Mouse (Mus musculus): ENCODE results near the gene Tfap2d. TPM values are rescaled to one million over a fixed set of nuclear protein-coding genes. Genes with fewer than 3 reads are reported as not detected.

Tfap2d gene
- total RNA-seq, 2 experiments from 2014 or later: not detected

DNA sequence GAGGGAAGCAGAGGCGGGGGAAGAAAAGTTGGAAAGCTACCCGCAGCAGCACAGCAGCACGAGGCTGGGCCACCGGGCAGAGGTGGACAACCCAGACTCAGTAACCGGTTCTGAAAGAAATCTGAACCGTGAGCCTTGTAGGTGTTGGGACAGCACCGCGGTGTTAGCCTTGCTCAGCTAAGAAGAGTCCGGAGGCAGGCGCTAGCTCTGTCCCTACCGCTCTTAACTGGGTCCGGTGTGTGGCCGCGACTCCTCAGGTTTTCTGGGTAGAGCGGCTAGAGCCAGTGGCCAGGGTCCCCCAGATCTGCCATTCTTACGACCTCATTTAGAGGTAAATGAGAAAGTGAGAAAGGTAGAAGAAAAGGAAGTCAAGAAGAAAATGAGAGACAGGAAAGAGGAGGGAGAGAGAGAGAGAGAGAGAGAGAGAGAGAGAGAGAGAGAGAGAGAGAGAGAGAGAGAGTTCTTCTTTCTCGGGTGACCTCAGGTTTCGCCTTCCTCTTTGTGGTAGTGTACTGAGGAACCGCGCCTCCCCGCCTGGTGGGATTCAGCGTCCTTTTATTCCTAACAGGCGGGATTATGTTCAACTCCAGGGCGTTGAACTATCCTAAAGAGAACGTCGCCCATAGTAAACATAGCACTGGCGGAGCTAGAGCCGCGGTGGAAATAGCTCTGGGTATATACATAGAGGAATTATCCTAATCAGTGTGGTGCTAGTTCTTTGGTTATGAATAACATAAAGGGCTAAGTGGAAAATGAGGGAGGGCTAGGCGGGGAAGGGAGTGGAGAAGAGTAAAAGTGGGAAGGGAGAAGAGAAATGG, 107.6 kb downstream of the Tfap2d start:
- DNase-seq: no peak

DNA sequence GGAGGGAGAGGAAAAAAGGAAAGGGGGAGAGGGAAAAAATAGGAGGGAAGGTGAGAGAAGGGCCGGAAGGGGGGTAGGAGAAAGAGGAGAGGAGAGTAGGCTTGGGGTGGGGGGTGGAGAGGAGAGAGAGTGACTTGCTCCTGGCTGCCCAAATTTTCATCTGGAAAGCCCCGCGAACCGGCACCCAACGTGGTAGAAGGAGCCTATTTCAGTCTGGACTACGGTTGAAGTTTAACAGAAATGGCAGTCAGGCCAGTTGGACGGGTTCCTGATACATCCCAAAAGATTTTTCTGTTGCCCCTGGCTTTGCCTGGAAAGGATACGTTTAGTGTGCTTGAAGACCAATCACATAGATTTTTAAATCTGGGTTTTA, 108.2 kb downstream of the Tfap2d start:
- no peak for DNase-seq

DNA sequence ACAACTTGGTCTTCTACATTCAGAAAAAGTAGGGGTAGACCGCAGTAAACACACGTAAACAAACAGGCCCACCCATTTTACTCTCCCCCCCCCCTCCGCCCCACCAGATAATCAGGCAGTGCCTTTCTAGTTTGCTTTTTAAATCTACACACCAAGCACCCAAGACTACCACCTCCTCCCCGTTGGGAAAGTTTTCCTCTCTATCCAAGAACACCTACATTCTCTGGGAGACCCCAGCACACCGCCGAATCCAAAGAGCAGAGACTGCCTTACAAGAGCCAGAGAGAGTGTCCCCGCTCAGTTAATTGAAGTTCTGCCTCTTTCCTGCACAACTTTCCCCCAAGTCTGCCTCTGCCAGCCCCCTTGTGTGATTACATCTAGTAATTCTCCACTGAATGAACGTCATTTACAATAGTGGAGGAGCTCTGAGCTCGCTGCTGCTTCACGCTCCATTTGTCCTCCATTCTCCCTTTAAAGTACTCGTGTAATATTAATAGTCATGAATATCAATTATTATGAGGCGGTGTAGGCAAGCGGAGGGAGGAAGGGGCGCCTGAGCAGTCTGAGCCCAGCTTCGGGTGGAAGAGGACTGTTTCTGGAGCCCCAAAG, 108.8 kb downstream of the Tfap2d start:
- no peak for DNase-seq

DNA sequence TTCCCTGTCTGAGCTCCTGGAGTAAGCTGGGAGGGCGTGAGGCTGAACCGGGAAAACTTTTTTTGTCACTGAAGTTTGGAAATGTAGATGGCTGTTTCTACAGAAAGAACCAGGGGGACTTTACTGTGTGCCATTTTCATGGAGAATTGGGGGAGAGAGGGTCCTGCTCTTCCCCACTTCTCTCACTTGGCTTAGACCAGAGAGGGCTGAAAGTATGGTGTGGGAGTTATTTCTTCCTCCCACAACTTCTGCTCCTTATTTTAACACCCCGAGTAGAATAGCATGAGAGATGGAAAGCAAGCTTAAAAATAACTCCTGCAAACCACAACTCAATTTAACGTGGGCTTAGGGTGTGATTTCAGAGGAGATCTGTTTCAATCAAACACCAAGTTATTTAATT, 109.9 kb downstream of the Tfap2d start:
- no peak for DNase-seq

DNA sequence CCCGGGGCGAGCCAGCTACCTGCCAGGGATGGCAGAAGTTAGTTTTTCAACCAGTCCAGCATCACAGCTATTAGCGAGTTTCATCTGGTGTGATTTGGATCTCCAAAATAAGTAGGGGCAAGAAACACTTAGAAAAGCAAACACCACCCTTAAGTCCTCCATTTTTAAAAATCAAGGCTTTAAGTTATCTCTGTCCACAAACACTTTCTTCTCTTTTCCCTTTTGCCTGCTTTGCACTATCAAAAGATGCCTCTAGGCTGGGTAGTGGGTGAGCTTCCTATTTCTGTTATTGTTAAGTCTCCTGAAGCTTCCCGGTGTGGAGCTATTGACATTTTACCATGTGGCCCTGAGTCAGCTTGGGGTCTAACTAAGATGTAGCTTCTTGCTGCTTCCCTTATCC, 110.3 kb downstream of the Tfap2d start:
- DNase-seq: no peak

DNA sequence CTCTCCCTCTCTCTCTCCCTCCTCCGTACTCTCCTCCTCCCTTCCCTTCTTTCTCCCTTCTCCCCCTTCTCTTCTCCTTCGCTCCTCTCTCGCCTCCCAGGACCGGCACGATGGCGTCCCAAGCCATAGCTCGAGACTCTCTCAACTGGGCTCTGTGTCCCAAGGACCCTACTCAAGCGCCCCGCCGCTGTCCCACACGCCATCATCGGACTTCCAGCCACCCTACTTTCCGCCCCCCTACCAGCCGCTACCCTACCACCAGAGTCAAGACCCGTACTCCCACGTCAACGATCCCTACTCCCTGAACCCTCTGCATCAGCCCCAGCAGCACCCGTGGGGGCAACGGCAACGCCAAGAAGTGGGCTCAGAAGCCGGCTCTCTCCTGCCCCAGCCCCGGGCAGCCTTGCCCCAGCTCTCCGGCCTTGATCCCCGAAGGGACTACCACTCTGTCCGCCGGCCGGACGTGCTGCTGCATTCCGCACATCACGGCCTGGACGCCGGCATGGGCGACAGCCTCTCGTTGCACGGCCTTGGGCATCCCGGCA, 111.1 kb downstream of the Tfap2d start:
- no peak for DNase-seq

Other genes with a start within 250 kb of the Tfap2d start
- not detected for gene Tfap2b, start 105.9 kb downstream of the Tfap2d start, total RNA-seq (2021)

Measured in heart, adult 18-20 months (tissue).